Mouse (Mus musculus) kidney, postnatal 36 days (tissue): ENCODE data around the gene Gm20388.
A peak's percentile ranks its signal among the peaks of the same experiment; 100 is the strongest.

Experiments
- DNase-seq, 2 experiments: peaks; one replicate each; pipeline ENCODE4 v3.0.0; 2021 to 2022; ENCODE audit warnings: mixed read lengths in 2 of 2

Gm20388 gene

GRCm38 (mm10) chr8:122893451-122893850 is 2982.8 kb downstream of the Gm20388 start:
- DNase-seq: no peak

DNA sequence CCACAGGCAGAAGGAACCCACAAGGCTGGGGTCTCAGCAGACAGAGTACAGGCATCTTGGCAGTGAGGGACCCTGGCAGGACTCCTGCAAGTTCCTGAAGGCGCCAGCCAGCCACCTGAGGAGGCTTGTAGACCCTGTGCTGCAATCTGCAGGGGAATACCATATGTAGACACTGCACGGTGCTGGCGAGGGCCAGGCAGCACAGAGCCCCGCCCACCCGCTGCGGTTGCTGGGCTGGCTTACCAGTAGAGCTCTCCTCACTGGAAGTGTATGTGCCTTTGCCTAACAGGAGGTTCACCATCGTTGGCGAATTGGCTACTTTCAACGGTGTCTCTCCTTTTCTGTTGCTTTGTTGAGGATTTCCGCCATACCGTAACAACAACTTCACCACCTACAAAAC is 2985.7 kb downstream of the Gm20388 start:
- no peak for DNase-seq

DNA sequence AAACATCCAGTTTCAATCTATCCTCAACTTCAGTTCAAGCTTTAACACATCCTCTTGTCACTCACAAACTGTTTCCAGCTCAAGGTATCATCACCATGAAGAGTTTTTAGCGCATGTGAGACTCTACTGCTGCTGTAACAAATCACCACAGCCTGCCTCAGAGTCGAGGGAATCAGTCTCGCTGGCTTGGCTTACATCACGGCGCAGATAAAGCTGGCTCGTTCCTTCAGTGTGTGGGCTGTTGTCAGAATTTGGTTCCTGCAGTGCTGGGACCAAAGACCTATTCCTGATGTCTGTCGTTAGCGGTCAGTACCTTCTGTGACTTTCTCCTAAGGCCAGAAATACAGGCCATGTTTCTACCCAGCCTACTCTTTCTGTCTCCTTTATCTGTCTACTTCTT is 2986.6 kb downstream of the Gm20388 start:
- DNase-seq: no peak

- no peak for DNase-seq
Measured at GRCm38 (mm10) chr8:122898018-122898417, 2987.4 kb downstream of the Gm20388 start.

DNA sequence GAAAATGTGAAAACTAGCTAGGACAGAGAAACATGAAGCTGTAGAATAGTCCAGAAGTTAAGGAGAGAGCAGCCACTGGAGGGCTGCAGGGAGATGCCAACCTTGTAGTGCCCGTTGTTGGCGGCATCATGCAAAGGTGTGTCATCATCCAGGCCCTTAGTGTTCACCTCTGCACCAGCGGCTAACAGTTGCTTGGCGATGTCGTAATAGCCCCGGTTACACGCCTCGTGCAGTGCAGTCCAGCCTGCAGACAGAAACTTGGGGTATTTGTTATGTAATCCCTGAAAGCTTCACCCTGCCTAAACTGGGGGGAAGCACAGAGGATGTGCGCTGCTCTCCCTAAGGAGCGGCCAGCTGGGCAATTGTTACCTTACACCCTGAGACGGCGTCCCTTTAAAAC is 2987.8 kb downstream of the Gm20388 start:
- no peak for DNase-seq

DNA sequence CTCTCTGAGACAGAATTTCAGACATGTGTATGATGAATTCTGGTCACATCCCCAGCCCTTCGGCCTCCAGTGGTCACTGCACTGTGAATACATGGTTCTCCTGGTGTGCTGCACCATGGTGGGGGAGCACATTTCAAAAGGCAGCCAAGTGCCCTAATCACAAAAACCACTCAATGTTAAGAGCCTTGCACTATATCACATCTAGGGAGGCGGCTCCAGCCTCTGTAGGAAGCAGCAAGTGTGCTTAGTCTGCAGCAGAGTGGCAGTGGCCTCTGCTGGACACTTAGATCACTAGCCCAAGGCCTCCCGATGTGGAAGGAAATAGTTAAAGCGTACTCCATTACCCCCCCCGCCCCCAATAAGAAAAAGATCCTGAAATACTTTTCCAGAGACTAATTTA is 2988.4 kb downstream of the Gm20388 start:
- DNase-seq: no peak

DNA sequence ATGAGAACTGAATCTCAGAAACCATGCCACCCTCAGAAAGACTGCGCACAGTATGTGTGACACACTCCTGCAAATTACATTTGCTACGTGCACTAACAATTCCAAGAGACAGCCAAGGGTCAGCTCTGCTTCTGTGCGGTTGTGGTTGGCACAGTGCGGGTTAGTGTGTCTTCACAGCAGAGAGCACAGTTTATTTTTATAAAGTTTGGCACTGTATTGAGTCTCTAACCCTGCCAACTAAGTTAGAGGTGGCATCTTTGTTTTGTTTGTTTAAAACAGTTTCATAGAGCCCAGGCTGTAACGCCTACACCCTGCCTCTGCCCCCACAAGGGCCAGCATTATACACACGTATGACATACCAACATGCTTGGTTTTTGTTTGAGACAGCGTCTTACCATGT is 2990.8 kb downstream of the Gm20388 start:
- DNase-seq: no peak

DNA sequence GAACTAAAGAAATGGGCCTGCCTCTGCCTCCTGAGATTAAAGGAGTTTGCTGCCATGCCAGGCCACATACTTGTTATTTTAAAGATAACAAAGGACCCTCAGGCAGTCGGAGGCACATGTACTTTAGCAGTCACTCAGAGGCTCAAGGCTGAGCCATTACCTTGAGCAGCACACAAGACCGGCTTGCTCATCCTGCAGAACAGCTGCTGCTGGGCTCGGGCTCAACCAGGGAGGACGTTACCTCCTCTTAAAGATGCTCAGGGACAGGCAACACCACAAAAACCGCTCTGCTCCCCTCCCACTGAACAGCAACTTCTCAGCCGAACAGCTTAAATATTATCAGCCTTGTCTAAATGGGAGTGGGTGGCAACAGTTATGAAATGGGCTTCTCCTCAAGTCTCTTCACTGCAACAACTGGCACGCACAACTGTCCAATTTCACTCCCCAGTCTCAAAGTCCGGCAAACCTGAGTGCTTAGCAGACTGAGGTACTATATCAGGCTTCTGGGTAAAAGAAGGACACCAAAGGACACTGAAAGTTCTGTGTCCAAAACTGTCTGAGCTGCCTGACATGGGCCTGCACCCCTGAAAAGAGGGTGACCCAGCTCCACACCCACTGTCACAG is 2991.4 kb downstream of the Gm20388 start:
- DNase-seq: peak; percentile 28 to 39

DNA sequence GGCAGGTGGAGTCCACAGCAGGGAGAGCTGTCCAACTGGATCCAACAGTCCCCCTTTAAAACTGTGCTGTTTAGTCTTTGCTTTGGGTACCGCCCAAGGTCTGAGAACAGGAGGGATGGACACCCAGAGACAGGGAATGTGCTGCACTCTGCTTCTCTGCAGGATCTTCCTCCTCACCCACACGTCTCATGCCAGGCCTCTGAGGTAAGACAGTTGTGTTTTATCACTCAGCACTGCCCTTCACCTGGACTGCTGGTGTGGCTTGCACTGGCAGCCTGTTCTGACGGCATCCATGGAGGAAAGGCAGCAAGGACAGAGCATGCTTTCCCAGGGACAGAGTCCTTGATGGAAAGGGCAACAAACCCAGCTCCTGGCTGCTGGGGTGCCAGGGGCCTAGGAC is 2991.9 kb downstream of the Gm20388 start:
- DNase-seq: no peak

- DNase-seq: no peak
Measured at GRCm38 (mm10) chr8:122903002-122903401, 2992.4 kb downstream of the Gm20388 start.

DNA sequence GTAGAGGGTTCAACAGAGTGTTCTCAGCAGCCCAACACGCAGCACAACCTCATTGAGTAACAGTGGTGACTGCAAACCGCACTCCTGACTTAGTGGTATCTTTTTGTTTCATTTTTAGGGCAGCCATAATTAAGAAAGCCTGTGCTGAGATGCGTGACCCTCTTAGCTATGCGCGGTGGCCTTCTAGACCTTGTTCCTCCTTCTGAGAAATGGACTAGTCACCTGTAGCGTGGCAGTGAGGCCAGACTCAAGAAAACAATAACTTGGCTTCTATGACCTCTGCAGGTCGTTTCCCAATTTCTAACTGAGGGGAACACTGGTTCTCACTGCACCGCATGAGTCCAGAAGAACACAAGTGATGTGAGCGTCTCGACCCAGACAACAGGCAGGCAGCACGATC is 2993.9 kb downstream of the Gm20388 start:
- no peak for DNase-seq

- peak in 1 of 2 experiments; percentile 53 for DNase-seq
Measured at GRCm38 (mm10) chr8:122905346-122905745, 2994.7 kb downstream of the Gm20388 start.

DNA sequence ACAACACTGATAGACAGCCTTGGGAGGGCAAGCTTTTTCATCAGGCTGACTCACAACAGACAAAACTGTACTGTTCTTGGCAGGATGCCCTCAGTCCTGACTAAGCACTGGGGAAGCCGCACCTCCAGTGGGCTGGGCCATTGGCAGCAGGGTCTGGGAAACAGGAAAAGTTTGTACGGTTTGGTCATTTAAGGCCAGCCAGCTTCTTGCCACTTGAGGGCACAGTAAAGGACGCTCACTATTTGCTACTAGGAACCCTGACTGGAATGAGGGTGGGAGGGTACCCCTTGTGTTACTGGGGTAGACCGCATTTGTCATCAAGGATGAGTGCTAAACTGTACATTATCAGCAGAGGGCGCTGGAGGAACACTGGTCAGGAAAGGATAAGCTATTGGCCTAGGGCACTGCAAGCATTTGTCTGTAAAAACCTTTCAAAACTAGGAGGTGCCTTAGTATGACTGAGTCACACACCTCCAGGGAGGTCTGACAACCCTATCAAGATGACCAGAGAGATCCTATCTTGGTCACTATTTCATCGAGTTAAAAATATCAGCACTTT is 2995.9 kb downstream of the Gm20388 start:
- DNase-seq: peak; percentile 93 to 96

DNA sequence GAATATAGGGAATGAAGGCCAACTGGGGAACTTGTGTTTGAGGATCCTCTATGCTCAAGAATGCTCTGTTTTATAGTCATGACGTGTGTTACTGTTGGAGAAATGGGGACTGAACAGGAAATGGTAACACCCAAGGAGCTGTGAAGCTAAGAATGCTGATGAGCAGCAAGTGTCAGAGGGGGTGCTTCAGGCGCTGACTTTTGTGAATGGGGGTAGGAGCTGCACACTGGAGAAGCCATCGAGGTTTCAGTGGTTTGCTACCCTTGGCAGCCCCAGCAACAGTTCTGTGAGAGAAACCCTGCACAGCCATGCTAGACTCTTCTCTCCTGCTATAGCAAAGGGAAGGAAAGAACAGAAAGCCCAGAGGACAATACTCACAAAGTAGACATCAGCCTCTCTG is 3001.5 kb downstream of the Gm20388 start:
- no peak for DNase-seq

- no peak for DNase-seq
Measured at GRCm38 (mm10) chr8:122912871-122913270, 3002.2 kb downstream of the Gm20388 start.

DNA sequence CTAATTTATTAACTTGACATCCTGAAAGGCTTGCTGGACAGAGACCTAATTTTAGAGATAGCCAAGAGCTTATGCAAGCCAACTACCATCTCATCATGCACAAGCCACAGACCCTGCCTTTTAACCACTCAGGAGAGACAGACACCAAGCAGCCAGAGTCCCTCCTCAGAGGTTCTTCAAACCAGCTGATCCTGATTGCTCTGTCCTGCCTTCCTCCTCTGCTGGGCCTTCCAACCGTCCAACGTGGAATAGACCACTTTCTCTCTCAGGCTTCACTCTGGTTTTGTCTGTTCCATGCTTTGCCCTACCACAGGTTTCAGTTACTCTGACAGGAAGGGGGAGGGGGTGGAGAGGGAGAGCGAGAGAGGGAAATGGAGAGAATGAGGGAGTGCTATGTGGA is 3006.1 kb downstream of the Gm20388 start:
- no peak for DNase-seq

DNA sequence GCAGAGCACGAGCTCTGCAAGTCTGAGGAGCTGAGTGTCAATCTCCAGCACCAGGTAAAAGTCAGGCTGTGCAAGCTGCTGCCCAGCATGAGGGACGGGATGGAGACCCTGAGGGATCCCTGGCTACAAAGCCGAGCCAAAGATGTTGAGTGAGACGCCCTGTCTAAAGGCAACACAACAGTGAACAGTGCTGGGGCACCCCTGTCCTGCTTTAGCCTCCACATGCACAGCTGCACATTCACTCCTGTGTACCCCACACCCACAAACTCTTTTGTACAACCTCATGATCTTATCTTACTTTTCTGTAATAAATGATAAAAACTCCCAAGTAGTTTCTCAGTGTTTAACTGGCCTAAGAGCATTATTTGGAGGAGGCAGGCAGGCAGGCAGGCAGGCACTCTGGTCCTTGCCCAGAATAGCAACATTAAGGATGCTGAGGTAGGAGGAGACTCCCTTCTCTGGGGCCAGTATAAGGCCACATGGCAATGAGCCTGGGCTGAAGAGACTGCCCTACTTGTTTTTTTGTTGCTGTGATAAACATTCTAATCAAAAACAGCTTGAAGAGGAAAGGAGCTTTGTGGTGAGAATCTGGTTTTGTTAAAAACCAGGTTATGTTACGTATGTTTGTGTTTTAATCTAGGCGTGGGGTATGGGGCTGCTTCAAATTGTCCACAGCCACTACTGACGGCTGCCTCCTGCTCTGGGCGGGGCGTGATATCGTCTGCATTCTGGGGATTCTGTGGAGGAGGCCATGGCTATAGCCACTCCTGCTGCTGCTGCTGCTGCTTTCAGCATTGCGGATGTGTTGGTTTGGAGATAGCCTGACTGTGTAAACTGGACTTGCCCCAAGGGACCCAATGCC is 3007.1 kb downstream of the Gm20388 start:
- peak; percentile 47 to 50 for DNase-seq

GRCm38 (mm10) chr8:122918438-122919107 is 3007.9 kb downstream of the Gm20388 start:
- no peak for DNase-seq

DNA sequence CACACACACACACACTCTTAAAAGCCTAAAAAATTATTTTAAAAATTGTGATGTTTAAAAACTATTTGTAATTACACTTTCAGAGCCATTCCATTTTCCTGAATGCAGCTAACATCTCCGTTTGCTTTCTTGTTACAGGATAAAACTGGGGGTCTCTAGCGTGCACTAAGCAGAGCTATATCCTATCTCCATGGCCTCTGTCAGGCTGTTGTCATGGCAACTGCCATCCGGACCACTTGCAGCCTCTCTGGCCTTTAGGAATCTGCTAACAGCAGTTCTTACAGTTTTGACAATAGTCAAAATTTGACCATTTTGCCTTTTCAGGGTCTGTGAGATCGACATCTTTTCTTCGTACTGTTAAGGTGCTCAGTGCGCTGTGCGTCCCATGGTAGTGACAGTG is 3010.2 kb downstream of the Gm20388 start:
- DNase-seq: no peak

- DNase-seq: no peak
Measured at GRCm38 (mm10) chr8:122922945-122923344, 3012.3 kb downstream of the Gm20388 start.

DNA sequence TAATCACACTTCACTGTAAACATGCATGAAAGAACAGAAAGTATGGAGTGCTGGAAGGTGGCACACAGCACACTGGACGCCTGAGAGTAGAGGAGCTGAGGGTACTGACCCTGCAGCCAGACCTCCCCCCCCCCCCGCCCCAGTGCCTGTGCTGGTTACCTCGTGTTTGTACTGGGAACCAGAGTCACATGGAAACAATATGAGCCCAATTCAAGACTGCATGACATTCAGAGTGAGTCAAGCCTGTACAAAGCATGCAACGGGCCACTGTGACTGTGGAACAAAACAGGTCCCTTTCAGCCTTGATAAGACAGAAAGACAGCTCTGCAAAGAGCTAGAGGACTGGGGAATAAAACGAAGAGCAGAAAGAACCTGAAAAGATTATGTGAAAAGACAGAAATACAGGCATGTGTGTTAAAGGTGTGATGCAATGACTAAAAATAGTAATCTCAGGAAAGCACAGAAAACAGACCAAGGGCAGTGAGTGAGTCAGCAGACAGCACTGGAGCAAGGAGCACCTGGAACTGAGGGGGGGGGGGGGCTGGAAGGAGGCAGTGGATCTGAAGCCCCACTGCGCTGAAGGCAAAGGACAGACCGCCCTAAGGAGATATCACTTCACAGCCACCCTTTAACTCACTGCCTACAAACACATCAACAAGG is 3012.9 kb downstream of the Gm20388 start:
- peak in 1 of 2 experiments; percentile 16 for DNase-seq

- no peak for DNase-seq
Measured at GRCm38 (mm10) chr8:122924091-122924490, 3013.4 kb downstream of the Gm20388 start.
